Mouse (Mus musculus): ENCODE results near the gene Aox2.

Aox2 gene

DNA sequence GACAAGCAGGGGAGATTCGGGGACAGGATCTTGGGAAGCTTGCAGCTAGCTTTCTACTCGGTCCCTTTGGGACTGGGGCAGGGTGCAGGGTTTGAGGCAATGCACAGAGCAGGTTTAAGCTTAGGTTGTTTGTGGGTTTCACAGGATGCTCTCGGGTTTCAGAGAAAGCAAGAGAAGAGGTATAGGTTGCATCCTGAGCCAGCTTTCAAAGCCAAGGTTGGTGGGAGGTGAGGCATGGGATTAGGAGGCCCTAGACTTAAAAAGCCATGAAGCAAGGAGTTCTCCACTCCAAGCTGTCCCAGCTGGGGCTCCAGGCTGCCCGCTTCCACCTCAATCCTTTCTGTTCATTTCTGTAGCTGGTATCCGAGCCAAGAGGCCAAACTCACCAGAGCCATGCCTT, at the start of gene Aox2:
Aox2 (plus strand) TSS at position 301 of the 400 bp plus-strand sequence.
- no peak for DNase-seq (ENCODE audit: low spot score in 2 of 2)

GRCm38 (mm10) chr1:58228916-58229315, 49.2 kb upstream of the Aox2 start:
- DNase-seq (ENCODE audit: low spot score in 2 of 2), result no peak

DNA sequence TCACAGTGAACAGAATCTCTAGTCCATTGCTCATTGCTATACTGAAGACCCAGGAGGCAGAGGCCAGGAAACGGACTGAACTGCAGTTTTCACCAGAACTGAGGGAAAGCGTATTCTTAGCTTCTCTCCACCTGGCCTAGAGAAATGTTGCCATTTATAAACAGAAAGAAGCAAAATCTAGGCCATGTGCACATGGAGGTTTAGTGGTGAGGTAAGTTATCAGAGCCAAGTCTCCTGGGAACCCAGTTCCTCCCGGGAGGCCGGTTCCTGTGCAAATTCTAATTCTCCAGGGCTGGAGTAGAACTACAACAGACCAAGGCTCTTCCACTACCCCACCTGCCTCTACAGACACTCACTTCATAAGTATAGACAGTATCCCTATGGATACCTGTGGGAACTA, 48.4 kb upstream of the Aox2 start:
- no peak for DNase-seq (ENCODE audit: low spot score in 2 of 2)

- no peak for DNase-seq (ENCODE audit: low spot score in 2 of 2)
These were observed 47.6 kb upstream of the Aox2 start for GRCm38 (mm10) chr1:58230542-58230941.

- DNase-seq (ENCODE audit: low spot score in 2 of 2), result no peak
These were observed 42.7 kb upstream of the Aox2 start for GRCm38 (mm10) chr1:58235405-58235804.

DNA sequence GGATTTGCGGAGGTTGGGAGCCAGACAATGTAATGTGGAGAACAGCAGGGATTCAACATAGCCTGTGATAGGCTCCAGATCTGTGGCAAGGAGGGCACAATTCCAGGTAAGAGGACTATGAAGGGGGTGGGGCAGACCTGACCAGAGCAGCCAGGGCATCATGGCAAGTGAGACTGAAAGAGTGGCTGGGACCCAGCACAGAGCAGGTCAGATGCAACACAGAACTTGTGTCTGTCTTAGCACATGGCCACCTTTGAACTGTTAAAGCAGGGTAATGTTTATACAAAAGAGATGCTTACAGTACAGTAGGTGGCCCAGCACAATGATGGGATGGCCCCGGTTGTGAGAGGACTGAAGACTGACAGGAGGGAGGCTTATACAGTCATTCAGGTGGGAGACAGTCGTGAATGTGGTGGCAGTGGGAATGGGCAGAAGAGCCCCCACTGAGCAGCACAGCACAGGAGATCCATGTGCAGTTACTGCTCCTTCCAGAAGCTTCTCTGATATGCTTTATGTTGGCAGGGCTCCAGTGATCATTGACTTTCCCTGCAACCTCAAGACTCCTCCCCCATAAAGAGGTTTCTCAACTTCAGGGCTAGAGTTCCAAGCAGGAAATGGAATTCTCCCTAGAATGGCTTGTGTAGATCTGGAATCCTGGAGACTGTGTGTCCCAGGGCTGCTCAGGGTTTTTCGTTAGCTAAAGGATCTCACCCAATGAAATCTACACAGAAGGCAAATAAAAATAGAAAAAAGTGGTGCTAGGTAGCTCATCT, 40.4 kb upstream of the Aox2 start:
- no peak for DNase-seq (ENCODE audit: low spot score in 2 of 2)

DNA sequence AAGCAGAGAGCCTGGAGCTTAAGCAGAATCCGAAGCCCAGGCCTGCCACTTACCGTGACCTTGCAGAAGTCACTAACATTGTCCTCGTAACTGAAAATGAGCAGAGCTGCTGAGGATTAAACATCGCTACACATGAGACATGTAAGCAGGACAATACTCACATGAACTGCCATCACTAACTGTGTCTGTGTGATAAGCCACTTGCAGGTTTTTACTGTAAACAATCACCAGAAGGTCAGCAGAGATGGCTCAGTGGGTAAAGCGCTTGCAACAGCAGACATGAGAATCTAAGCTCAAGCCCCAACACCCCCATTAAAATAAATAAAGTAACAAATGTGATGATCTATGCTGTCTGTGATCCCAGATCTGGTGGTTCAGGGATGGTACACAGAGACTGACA, 39.7 kb upstream of the Aox2 start:
- no peak for DNase-seq (ENCODE audit: low spot score in 2 of 2)

- no peak for DNase-seq (ENCODE audit: low spot score in 2 of 2)
These were observed 39.2 kb upstream of the Aox2 start for GRCm38 (mm10) chr1:58238961-58239360.

- DNase-seq (ENCODE audit: low spot score in 2 of 2), result no peak
These were observed 37.8 kb upstream of the Aox2 start for GRCm38 (mm10) chr1:58240347-58240746.

GRCm38 (mm10) chr1:58244487-58244886, 33.6 kb upstream of the Aox2 start:
- no peak for DNase-seq (ENCODE audit: low spot score in 2 of 2)

DNA sequence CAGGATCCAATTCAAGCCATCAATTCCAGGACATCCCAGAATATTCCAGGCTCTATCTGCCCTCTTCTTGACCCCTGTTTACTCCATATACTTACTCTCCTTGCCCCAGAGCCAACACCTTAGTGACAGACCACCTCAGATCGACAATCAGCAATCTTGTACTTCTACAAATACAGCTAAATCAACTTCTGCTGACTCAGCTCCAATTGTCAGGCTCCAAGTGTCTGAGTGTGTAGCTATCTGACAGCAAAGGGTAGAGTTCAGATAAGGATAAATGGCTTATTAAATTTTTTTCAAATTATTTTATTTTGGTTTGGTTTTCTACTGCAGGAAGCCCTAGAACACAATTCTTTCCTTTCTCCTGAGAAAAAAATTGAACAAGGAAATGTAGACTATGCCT, 29.6 kb upstream of the Aox2 start:
- DNase-seq (ENCODE audit: low spot score in 2 of 2), result no peak

DNA sequence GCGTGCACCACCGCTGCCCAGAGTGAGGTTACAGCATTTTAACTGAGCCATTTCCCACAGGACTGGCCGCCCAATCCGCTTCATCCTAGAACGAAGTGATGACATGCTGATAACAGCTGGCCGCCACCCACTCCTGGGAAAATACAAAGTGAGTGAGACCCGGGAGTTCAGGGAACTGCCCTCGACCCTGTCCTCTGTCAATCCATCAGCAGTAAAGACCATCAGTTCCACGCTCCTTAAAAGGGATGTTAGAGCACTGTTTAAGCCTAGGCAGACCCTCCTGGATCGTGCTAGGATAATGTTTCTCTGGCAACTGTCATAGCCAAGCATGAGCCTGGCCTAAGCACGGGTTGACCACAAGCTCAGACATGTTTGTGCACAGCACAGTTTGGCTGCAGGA, 24.7 kb upstream of the Aox2 start:
- DNase-seq (ENCODE audit: low spot score in 2 of 2), result no peak

DNA sequence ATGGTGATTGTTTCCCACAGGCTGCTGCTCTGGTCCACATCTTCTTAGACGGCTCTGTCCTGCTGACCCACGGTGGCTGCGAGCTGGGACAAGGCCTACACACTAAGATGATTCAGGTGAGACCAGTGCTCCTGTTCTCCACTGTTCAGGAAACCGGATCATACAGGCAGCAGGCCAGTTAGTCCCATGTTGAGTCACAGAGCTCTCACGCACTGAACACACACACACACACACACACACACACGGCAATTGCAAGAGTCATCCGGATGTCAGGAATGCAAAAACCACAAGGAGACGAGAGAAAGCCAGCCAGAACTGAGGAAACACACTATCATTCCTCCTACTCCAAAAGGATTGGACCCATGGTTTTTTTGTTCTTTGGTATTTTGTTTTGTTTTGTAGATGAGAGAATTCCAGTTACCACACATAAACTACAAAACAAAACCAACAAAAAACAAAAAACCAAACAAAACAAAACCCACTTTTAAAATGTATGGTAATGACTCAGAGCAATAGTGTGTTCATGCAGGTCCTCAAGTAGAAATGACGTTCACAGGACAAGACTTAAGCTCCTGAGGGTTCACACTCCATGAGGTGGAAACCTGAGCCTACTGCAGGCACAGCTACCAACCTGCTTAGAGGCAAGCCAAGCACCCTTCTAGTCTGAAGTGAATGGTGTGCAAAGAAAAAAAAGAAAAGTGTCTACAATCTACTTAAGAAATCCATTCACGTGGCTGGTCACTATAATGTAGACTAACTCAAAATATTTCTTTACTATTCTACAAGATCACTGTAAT, 20.7 kb upstream of the Aox2 start:
- no peak for DNase-seq (ENCODE audit: low spot score in 2 of 2)

GRCm38 (mm10) chr1:58260311-58260710, 17.8 kb upstream of the Aox2 start:
- no peak for DNase-seq (ENCODE audit: low spot score in 2 of 2)

GRCm38 (mm10) chr1:58268231-58268630, 9.9 kb upstream of the Aox2 start:
- no peak for DNase-seq (ENCODE audit: low spot score in 2 of 2)

DNA sequence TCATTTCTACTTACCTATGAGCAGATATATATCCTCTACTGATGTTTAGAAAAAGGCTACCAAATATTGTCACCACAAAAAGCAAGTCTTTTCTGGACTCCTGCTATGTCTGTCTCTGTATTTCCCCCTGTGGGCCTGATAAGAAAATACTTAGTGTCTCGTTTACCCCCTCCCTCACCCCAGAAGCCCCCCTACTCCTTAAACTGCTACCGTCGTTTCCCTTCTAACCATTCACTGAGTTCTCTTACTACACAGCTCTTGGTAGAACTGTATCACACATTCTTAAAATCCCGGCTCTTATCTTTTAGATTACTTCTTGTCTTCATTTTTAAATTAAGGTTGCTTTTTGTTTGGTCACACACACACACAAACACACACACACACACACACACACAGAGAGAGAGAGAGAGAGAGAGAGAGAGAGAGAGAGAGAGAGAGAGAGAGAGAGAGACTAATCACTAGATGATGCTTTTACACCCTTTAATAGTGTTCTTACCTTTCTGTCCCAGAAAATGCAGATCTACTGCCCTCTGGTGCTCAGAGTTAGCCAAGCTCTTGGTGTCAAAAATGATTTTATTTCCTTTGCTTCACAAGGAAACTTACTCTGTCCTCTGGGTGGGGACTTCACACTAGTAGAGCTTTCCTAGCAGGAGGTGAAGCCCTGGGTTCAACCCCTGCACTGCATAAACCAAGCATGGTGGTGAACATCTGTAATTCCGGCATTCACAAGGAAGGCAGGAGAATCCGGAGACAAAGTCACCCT, 7.1 kb upstream of the Aox2 start:
- DNase-seq (ENCODE audit: low spot score in 2 of 2), result no peak

GRCm38 (mm10) chr1:58275879-58276278, 2.2 kb upstream of the Aox2 start:
- DNase-seq (ENCODE audit: low spot score in 2 of 2), result no peak

GRCm38 (mm10) chr1:58278513-58278912, 387 bp downstream of the Aox2 start:
- no peak for DNase-seq (ENCODE audit: low spot score in 2 of 2)

GRCm38 (mm10) chr1:58280381-58280780, 2.3 kb downstream of the Aox2 start:
- no peak for DNase-seq (ENCODE audit: low spot score in 2 of 2)

- DNase-seq (ENCODE audit: low spot score in 2 of 2), result no peak
These were observed 3.0 kb downstream of the Aox2 start for GRCm38 (mm10) chr1:58280939-58281624.

GRCm38 (mm10) chr1:58281625-58281988, 3.5 kb downstream of the Aox2 start:
- no peak for DNase-seq (ENCODE audit: low spot score in 2 of 2)

GRCm38 (mm10) chr1:58284505-58284904, 6.4 kb downstream of the Aox2 start:
- DNase-seq (ENCODE audit: low spot score in 2 of 2), result no peak

Measured in urinary bladder, postnatal 4 days (tissue).